17 mouse cellular contexts compared by ENCODE assay signal in the genomic region with DNA sequence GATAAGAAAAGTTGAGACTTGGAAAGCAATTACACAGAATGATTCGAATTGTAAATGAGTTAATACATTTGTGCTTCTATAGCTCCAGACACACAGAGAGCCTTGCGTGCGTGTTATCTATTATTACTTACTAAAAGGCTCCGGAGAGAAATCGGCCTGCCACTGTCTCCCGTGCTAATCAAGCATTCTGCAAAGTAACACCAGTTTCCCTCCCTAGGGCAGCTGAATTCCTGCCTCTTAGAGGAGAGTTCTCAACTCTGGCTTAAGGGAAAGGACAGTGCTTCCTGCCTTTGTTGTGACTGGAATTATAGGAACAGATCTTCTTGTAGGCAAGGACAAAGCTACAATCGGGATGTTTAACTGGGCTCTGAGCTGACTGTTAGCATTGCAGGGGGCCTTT.
DNase-seq lines count a peak whose midpoint lies in the region; ATAC-seq lines count a peak whose summit lies in the region.
"Had no signal": no experiment of that assay in that cellular context is flagged by ENCODE, and none has a peak within 500 bp of the region (broad histone marks: within the 10 kb centered on the region; RNA-seq: fewer than 3 reads in every experiment).

No protein-coding gene starts in this region.

- H3K27ac ChIP-seq in kidney, embryonic 15.5 days = peak overlapping the region; percentile 55
- H3K27ac ChIP-seq in heart, embryonic 15.5 days = peak overlapping the region; percentile 54
- peak overlapping the region; percentile 62 for H3K27ac ChIP-seq in midbrain, embryonic 15.5 days
- H3K27ac ChIP-seq in embryonic facial prominence, embryonic 10.5 days (replicated peaks) = no peak overlapping the region
- H3K27ac ChIP-seq: embryonic facial prominence, embryonic 12.5 days; liver, embryonic 12.5 days; lung, embryonic 15.5 days had no signal

- no peaks in the 10 kb centered on the region for H3K9me3 ChIP-seq in kidney, embryonic 15.5 days (replicated peaks)
- H3K9me3 ChIP-seq in heart, embryonic 15.5 days (replicated peaks) = no peaks in the 10 kb centered on the region
- no peaks in the 10 kb centered on the region for H3K9me3 ChIP-seq in midbrain, embryonic 15.5 days
- no peaks in the 10 kb centered on the region for H3K9me3 ChIP-seq in embryonic facial prominence, embryonic 10.5 days
- H3K9me3 ChIP-seq: embryonic facial prominence, embryonic 12.5 days; liver, embryonic 12.5 days; lung, embryonic 15.5 days had no signal

- H3K27me3 ChIP-seq in kidney, embryonic 15.5 days = no peaks in the 10 kb centered on the region
- no peaks in the 10 kb centered on the region for H3K27me3 ChIP-seq in heart, embryonic 15.5 days
- no peaks in the 10 kb centered on the region for H3K27me3 ChIP-seq in midbrain, embryonic 15.5 days (replicated peaks)
- H3K27me3 ChIP-seq in embryonic facial prominence, embryonic 10.5 days (replicated peaks; ENCODE audit: low read depth, poor library complexity, severe bottlenecking) = no peaks in the 10 kb centered on the region
- H3K27me3 ChIP-seq: embryonic facial prominence, embryonic 12.5 days; liver, embryonic 12.5 days; lung, embryonic 15.5 days; Patski had no signal

- ATAC-seq in kidney, embryonic 15.5 days (replicated peaks; ENCODE audit: low FRiP score) = no peak
- ATAC-seq in heart, embryonic 15.5 days (replicated peaks; ENCODE audit: insufficient number of reproducible peaks, insufficient read depth, low FRiP score, low read depth) = no peak
- no peak for ATAC-seq in midbrain, embryonic 15.5 days (replicated peaks)
- ATAC-seq: liver, embryonic 12.5 days; Patski had no signal

- no peaks in the 10 kb centered on the region for H3K36me3 ChIP-seq in kidney, embryonic 15.5 days
- no peaks in the 10 kb centered on the region for H3K36me3 ChIP-seq in heart, embryonic 15.5 days
- no peaks in the 10 kb centered on the region for H3K36me3 ChIP-seq in midbrain, embryonic 15.5 days (replicated peaks)
- H3K36me3 ChIP-seq in embryonic facial prominence, embryonic 10.5 days (replicated peaks) = no peaks in the 10 kb centered on the region
- H3K36me3 ChIP-seq: embryonic facial prominence, embryonic 12.5 days; liver, embryonic 12.5 days; lung, embryonic 15.5 days had no signal

- intact Hi-C loops in heart, postnatal 14 days (cut with DNase I) = no loop called here

- WGBS in kidney, embryonic 15.5 days = 78% methylated on average over 7 of the region's 7 CpGs
- WGBS in heart, embryonic 15.5 days = 58% methylated on average over 7 of the region's 7 CpGs
- WGBS in midbrain, embryonic 15.5 days = 39% methylated on average over 7 of the region's 7 CpGs
- 81% methylated on average over 7 of the region's 7 CpGs for WGBS in embryonic facial prominence, embryonic 10.5 days

- DNase-seq in heart, adult 8-10 months (ENCODE audit: low spot score) = peak; percentile 53
- DNase-seq in heart, postnatal 14 days = no peak
- no peak for DNase-seq in kidney, postnatal 10 days
- DNase-seq in embryonic facial prominence, embryonic 10.5 days (ENCODE audit: low spot score) = no peak
- no peak for DNase-seq in cerebellum, adult 18-20 months
- DNase-seq: B cell, adult 2 months; cerebellum, adult 11 months; gastrocnemius, postnatal 36 days; kidney, postnatal 4 days; thymus, adult 18-20 months had no signal

- H3K4me1 ChIP-seq in kidney, embryonic 15.5 days = peaks cover 49% of the 10 kb centered on the region
- peaks cover 8% of the 10 kb centered on the region for H3K4me1 ChIP-seq in heart, embryonic 15.5 days (replicated peaks)
- peaks cover 18% of the 10 kb centered on the region for H3K4me1 ChIP-seq in midbrain, embryonic 15.5 days
- peaks cover 19% of the 10 kb centered on the region; the same call in 1 of the 2 replicates for H3K4me1 ChIP-seq in embryonic facial prominence, embryonic 10.5 days
- H3K4me1 ChIP-seq: embryonic facial prominence, embryonic 12.5 days; liver, embryonic 12.5 days had no signal

- H3K9ac ChIP-seq in kidney, embryonic 15.5 days = no peak overlapping the region
- no peak overlapping the region for H3K9ac ChIP-seq in heart, embryonic 15.5 days
- no peak overlapping the region for H3K9ac ChIP-seq in midbrain, embryonic 15.5 days
- H3K9ac ChIP-seq: embryonic facial prominence, embryonic 12.5 days; liver, embryonic 12.5 days; lung, embryonic 15.5 days had no signal

- H3K4me2 ChIP-seq in kidney, embryonic 15.5 days = no peak overlapping the region
- no peak overlapping the region for H3K4me2 ChIP-seq in heart, embryonic 15.5 days
- H3K4me2 ChIP-seq in midbrain, embryonic 15.5 days = no peak overlapping the region
- H3K4me2 ChIP-seq: embryonic facial prominence, embryonic 12.5 days; liver, embryonic 12.5 days; lung, embryonic 15.5 days had no signal

- H3K4me3 ChIP-seq in kidney, embryonic 15.5 days (replicated peaks) = no peak overlapping the region
- H3K4me3 ChIP-seq in heart, embryonic 15.5 days = no peak overlapping the region
- H3K4me3 ChIP-seq in midbrain, embryonic 15.5 days = no peak overlapping the region
- no peak overlapping the region for H3K4me3 ChIP-seq in embryonic facial prominence, embryonic 10.5 days
- H3K4me3 ChIP-seq: embryonic facial prominence, embryonic 12.5 days; liver, embryonic 12.5 days; lung, embryonic 15.5 days had no signal
